Mouse (Mus musculus) ES-E14 (cell line): ENCODE data around the gene Gm10972.

ENCODE experiments used
- CHD2 ChIP-seq: IDR thresholded peaks from 2 replicates; pipeline ENCODE4 v1.6.1; 2014; ENCODE audit warnings: mild to moderate bottlenecking, low read depth, low read length, inconsistent platforms
- HCFC1 ChIP-seq: IDR thresholded peaks from 2 replicates; pipeline ENCODE4 v1.6.1; 2012; ENCODE audit warnings: low read length, inconsistent platforms, borderline replicate concordance; ENCODE audit not compliant: insufficient read depth
- ZC3H11A ChIP-seq: IDR thresholded peaks from 2 replicates; pipeline ENCODE4 v1.6.1; 2012; ENCODE audit warnings: low read depth, mild to moderate bottlenecking, inconsistent platforms, low read length, borderline replicate concordance
- ZNF384 ChIP-seq: IDR thresholded peaks from 2 replicates; pipeline ENCODE4 v1.6.1; 2012; ENCODE audit warnings: low read depth, low read length, inconsistent platforms

DNA sequence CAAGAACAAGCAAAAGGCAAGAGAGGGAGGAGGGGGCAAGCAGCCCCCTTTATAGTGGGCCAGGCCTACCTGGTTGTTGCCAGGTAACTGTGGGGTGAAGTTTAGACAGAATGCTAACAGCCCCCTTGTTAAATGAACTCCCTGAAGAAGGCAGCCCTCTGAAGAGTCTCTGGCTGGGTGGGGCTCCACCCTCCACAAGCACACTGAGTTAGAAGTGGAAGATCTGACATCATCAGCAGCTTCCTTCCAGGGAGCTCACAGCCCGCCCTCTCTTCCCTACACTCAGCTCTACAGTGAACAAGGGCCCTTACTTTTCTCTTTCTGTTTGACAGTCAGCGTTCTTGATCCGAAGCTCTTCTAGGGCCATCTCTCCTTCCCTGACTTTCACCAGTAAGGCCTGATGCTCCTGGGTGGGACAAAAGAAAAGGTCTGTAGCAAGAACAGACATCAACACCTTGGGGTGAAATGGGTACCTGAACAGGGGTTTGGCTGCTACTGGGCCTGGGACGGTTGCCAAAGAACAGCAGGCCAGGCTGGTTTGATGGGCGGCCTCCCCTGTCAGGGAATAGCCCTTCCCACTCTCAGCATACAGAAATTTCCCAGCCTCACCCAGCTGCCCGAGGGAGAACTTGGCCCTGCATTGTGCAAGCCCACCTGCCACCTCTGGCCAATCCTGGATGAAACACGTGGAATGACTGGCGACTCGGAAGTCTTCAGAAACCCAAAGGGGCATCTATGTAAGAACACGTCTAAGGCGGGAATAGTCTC, 21.0 kb upstream of the Gm10972 start:
- TF ChIP-seq ZNF384 (no peak), HCFC1 (no peak), ZC3H11A (no peak), CHD2 (no peak)
